Mouse (Mus musculus) G1E (cell line): ENCODE results near the gene Tns2. TPM values are rescaled to one million over a fixed set of nuclear protein-coding genes. Genes with fewer than 3 reads are reported as not detected.

Experiments used
- ATAC-seq: 2 replicates; pipeline ENCODE4 v1.8.0; 2016; ENCODE audit warnings: mild to moderate bottlenecking; ENCODE audit not compliant: insufficient number of reproducible peaks, poor library complexity, low FRiP score, severe bottlenecking; ENCODE audit errors: extremely low read depth
- DNase-seq: peaks from one replicate; pipeline ENCODE4 v3.0.0; 2012; ENCODE audit warnings: low spot score
- H3K27me3 ChIP-seq: 2 replicates; pipeline ENCODE4 v1.6.1; 2012; ENCODE audit warnings: mild to moderate bottlenecking, low read length, inconsistent platforms; ENCODE audit not compliant: insufficient read depth
- H3K36me3 ChIP-seq: replicated peaks from 2 replicates; pipeline ENCODE3; 2012; ENCODE audit warnings: mild to moderate bottlenecking, inconsistent platforms
- H3K4me1 ChIP-seq: 2 replicates; pipeline ENCODE4 v1.6.1; 2012; ENCODE audit warnings: low read depth, low read length, inconsistent platforms, mixed read lengths; ENCODE audit not compliant: insufficient read depth
- H3K4me3 ChIP-seq: 2 replicates; pipeline ENCODE4 v1.5.1; 2012; ENCODE audit warnings: low read depth, mild to moderate bottlenecking, inconsistent platforms, low read length, moderate library complexity, mixed read lengths
- H3K9me3 ChIP-seq: replicated peaks from 2 replicates; pipeline ENCODE4 v1.6.1; 2012; ENCODE audit warnings: inconsistent platforms
- CTCF ChIP-seq: IDR thresholded peaks from 2 replicates; pipeline ENCODE4 v1.5.1; 2012; ENCODE audit warnings: low read depth, low read length, inconsistent platforms, mixed read lengths
- GATA1 ChIP-seq: IDR thresholded peaks from 2 replicates; pipeline ENCODE4 v1.6.1; 2012; ENCODE audit warnings: borderline replicate concordance, low read length, inconsistent platforms, mixed read lengths
- GATA2 ChIP-seq: IDR thresholded peaks from 2 replicates; pipeline ENCODE4 v1.6.1; 2012; ENCODE audit warnings: low read depth, low read length, inconsistent platforms, borderline replicate concordance
- POLR2AphosphoS5 ChIP-seq: IDR thresholded peaks from 2 replicates; pipeline ENCODE4 v1.6.1; 2012; ENCODE audit warnings: low read depth, low read length, inconsistent platforms; ENCODE audit not compliant: insufficient replicate concordance
- TAL1 ChIP-seq: conservative IDR thresholded peaks from 2 replicates; pipeline ENCODE4 v1.6.1; 2012; ENCODE audit warnings: low read depth, low read length, inconsistent platforms, mixed read lengths
- polyA plus RNA-seq: library from polyadenylated mRNA; stranded (reverse); fragments of >175 nt; gene quantifications from 2 replicates; pipeline ENCODE4 v1.2.3, GENCODE M21; 2012
- total RNA-seq, 2 experiments: library from RNA; stranded (forward) in 1 of 2; stranded (reverse) in 1 of 2; fragments of 200-1000 nt in 1 of 2; fragments of >200 nt in 1 of 2; fragmentation: Nextera tagmentation in 1 of 2; gene quantifications; 2 replicates each; pipeline ENCODE4 v1.2.3; 2014 to 2017

Gene Tns2
- total and polyA plus RNA-seq, 3 experiments: 0.55 to 2.3 TPM; not detected in 1

DNA sequence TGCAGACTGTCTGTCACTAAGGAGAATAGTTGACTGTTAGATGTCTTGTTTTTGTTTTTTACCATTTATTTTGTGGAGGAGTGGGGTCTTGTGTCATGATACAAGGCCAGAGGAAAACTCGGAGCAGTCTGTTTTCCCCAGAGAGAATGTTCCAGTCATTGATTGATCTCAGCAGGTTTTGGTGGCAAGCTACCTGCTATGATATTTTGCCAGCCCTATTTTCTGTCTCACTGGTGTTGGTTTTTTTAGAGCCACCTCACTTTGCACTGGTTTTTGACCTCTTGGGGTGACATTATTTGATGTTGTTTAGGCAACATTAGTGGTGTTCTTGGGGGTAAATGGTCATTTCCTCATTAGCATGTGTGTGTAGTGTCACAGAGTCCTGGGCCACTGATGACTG is 8.5 kb upstream of the Tns2 start:
- H3K36me3 ChIP-seq: peaks cover 100% of the 10 kb centered on the region
- no peak for TF ChIP-seq POLR2AphosphoS5
- TF ChIP-seq GATA2: no peak
- no peak for TF ChIP-seq CTCF
- TF ChIP-seq GATA1: no peak
- no peak for TF ChIP-seq TAL1
- ATAC-seq (no peak), DNase-seq (no peak)
- no peak overlapping the region for H3K4me3 ChIP-seq
- no peaks in the 10 kb centered on the region for H3K9me3 ChIP-seq
- H3K27me3 ChIP-seq: no peaks in the 10 kb centered on the region
- peaks cover 59% of the 10 kb centered on the region for H3K4me1 ChIP-seq

GRCm38 (mm10) chr15:102092222-102092621 is 8.0 kb upstream of the Tns2 start:
- DNase-seq: no peak
- H3K36me3 ChIP-seq: peaks cover 97% of the 10 kb centered on the region
- no peaks in the 10 kb centered on the region for H3K9me3 ChIP-seq
- peaks cover 57% of the 10 kb centered on the region for H3K4me1 ChIP-seq
- no peaks in the 10 kb centered on the region for H3K27me3 ChIP-seq
- no peak overlapping the region for H3K4me3 ChIP-seq
- TF ChIP-seq TAL1 (no peak), GATA2 (no peak), POLR2AphosphoS5 (no peak), GATA1 (no peak), CTCF (no peak)
- no peak for ATAC-seq

DNA sequence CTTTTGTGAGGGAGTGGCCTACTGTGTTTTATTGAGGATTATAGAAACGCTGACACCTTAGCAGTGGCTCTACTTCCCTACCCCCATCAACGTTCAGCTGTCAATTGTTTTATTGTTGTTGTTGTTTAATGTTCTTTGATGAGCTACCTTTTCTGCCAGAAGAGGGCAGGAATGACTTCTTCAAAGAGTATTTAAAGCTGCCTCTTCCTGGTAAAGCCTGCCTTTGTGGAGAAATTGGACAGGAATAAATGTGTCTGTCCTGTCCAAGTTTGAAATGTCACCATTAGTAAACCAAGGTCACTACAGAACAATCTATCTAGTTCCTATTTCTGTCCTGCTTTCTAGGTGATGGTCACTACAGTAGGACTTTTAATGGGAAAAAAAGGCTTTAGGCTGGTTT is 6.1 kb upstream of the Tns2 start:
- Histone ChIP-seq H3K9me3 (no peaks in the 10 kb centered on the region), H3K4me3 (no peak overlapping the region), H3K36me3 (peaks cover 97% of the 10 kb centered on the region), H3K4me1 (peaks cover 50% of the 10 kb centered on the region), H3K27me3 (no peaks in the 10 kb centered on the region)
- TF ChIP-seq CTCF: no peak
- TF ChIP-seq GATA1: no peak
- TF ChIP-seq TAL1: no peak
- no peak for TF ChIP-seq GATA2
- TF ChIP-seq POLR2AphosphoS5: no peak
- DNase-seq (no peak), ATAC-seq (no peak)

- H3K27me3 ChIP-seq: no peaks in the 10 kb centered on the region
- peaks cover 50% of the 10 kb centered on the region for H3K4me1 ChIP-seq
- H3K36me3 ChIP-seq: peaks cover 92% of the 10 kb centered on the region
- no peaks in the 10 kb centered on the region for H3K9me3 ChIP-seq
- ATAC-seq (no peak), DNase-seq (no peak)
- TF ChIP-seq CTCF (no peak), POLR2AphosphoS5 (no peak), GATA2 (no peak), TAL1 (no peak), GATA1 (no peak)
- no peak overlapping the region for H3K4me3 ChIP-seq
These were observed 5.2 kb upstream of the Tns2 start for GRCm38 (mm10) chr15:102094988-102095387.

DNA sequence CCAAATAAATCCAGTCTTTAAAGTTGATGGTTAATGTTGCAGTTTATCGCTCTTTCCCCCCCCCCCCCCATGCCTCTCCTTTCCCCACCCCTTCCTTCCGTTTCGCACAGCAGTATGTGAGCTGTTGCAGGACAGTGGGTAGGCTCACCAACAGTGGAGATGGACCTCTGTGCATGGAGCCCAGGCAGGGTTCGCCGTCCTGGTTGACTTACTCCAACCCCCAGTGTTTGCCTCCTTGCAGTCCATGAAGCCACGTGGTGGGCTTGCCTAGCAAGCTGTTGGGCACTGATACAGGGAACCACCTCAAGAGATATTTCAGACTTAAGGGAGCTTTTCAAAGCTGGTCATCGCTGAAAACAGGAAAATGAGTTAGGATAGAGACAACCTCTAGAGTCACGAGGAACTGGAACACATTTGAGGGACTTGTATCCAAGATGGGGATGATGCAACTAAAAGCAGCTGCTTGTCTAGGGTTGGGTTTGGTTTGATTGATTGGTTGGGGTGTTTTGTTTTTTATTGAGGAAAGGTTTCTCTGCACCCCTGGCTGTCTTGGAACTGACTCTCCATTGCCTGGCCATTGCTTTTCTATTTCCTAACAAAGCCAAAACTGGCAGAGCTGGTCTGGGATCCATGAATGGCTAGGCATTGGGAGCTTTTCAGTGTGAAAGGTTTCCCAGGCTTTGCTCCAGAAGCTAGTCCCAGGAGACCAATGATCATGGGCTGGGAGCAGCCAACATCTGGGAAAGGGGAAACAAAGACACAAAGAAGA is 2.9 kb upstream of the Tns2 start:
- peaks cover 69% of the 10 kb centered on the region for H3K36me3 ChIP-seq
- DNase-seq (no peak), ATAC-seq (no peak)
- no peak overlapping the region for H3K4me3 ChIP-seq
- TF ChIP-seq GATA2 (no peak), TAL1 (no peak), CTCF (no peak), GATA1 (no peak), POLR2AphosphoS5 (no peak)
- no peaks in the 10 kb centered on the region for H3K9me3 ChIP-seq
- peaks cover 61% of the 10 kb centered on the region for H3K4me1 ChIP-seq
- H3K27me3 ChIP-seq: peaks cover 12% of the 10 kb centered on the region

- ATAC-seq (no peak), DNase-seq (no peak)
- H3K36me3 ChIP-seq: peaks cover 61% of the 10 kb centered on the region
- peaks cover 67% of the 10 kb centered on the region for H3K4me1 ChIP-seq
- TF ChIP-seq CTCF (no peak), GATA1 (no peak), GATA2 (no peak), TAL1 (no peak), POLR2AphosphoS5 (no peak)
- H3K4me3 ChIP-seq: no peak overlapping the region
- peaks cover 19% of the 10 kb centered on the region for H3K27me3 ChIP-seq
- no peaks in the 10 kb centered on the region for H3K9me3 ChIP-seq
These were observed 2.1 kb upstream of the Tns2 start for GRCm38 (mm10) chr15:102097991-102098555.

GRCm38 (mm10) chr15:102099260-102099659 is 953 bp upstream of the Tns2 start:
- TF ChIP-seq POLR2AphosphoS5: no peak
- no peak for TF ChIP-seq CTCF
- TF ChIP-seq TAL1: no peak
- Histone ChIP-seq H3K9me3 (no peaks in the 10 kb centered on the region), H3K4me1 (peaks cover 69% of the 10 kb centered on the region), H3K27me3 (peaks cover 31% of the 10 kb centered on the region), H3K36me3 (peaks cover 49% of the 10 kb centered on the region), H3K4me3 (peak overlapping the region; percentile 20; the same call in 1 of the 2 replicates)
- DNase-seq (no peak), ATAC-seq (no peak)
